Mouse (Mus musculus) megakaryocyte-erythroid progenitor cell, adult 5-6 weeks (primary cell): ENCODE measurements at regions not wholly inside any gene's neighbourhood (a gene's known extent, or its start where the extent isn't known, plus 50 kb on each side); places are given as distances from the start of the nearest gene placed in this dataset.
"Not testable (repeated sequence)": the region's sequence is repeated elsewhere in the genome, so short reads cannot be mapped to it uniquely, and the experiment has no call there.

ENCODE experiments used
- ATAC-seq: replicated peaks from 2 replicates; pipeline ENCODE4 v1.8.0; 2016; ENCODE audit warnings: mild to moderate bottlenecking, inconsistent platforms; ENCODE audit not compliant: severe bottlenecking, poor library complexity, low FRiP score, low TSS enrichment

GRCm38 (mm10) chr12:29465201-29465600 lies 63.0 kb upstream of the Myt1l start:
- ATAC-seq, result not testable (repeated sequence)
